Comparison of ENCODE assay signal across 14 mouse cellular contexts in genomic region chr1:63265461-63265860, GRCm38 (mm10). TPM values are rescaled to one million over a fixed set of nuclear protein-coding genes. Genes with fewer than 3 reads are reported as not detected.
"Had no signal": no experiment of that assay in that cellular context is flagged by ENCODE, and none has a peak within 500 bp of the region (broad histone marks: within the 10 kb centered on the region; RNA-seq: fewer than 3 reads in every experiment).

No protein-coding gene starts in this region.

- DNase-seq: kidney, adult 8-10 months; kidney, postnatal 25 days; lung, embryonic 14.5 days; lung, postnatal 10 days; lung, postnatal 4 days; right cerebral cortex, postnatal 14 days; thymus, adult 2 months; thymus, postnatal 25 days had no signal

- H3K36me3 ChIP-seq: limb, embryonic 15.5 days; liver, embryonic 12.5 days; stomach, embryonic 15.5 days had no signal

- H3K4me2 ChIP-seq: limb, embryonic 15.5 days; liver, embryonic 12.5 days; lung, embryonic 14.5 days; stomach, embryonic 15.5 days had no signal

- H3K9ac ChIP-seq: limb, embryonic 15.5 days; liver, embryonic 12.5 days; lung, embryonic 14.5 days; stomach, embryonic 15.5 days had no signal

- ATAC-seq: liver, embryonic 12.5 days had no signal

- H3K4me1 ChIP-seq: limb, embryonic 15.5 days; liver, embryonic 12.5 days; megakaryocyte, embryonic 14.5 days; stomach, embryonic 15.5 days had no signal

- H3K9me3 ChIP-seq: limb, embryonic 15.5 days; liver, embryonic 12.5 days; stomach, embryonic 15.5 days had no signal

- H3K27ac ChIP-seq: left cerebral cortex, adult 2 months; limb, embryonic 15.5 days; liver, embryonic 12.5 days; stomach, embryonic 15.5 days had no signal

- H3K4me3 ChIP-seq: left cerebral cortex, adult 2 months; limb, embryonic 15.5 days; liver, embryonic 12.5 days; stomach, embryonic 15.5 days had no signal

RNA-seq across cellular contexts. Expression of gene Zdbf2, which starts 7.6 kb away (rescaled TPM):
- total RNA-seq: neutrophil, adult 5-6 weeks had no signal

RNA-seq across cellular contexts. Expression of gene Gpr1, which starts 51.1 kb away (rescaled TPM):
- total RNA-seq: neutrophil, adult 5-6 weeks had no signal
- polyA plus RNA-seq: liver, embryonic 12.5 days; lung, embryonic 14.5 days had no signal
